8 mouse cellular contexts compared by ENCODE assay signal in the genomic region with DNA sequence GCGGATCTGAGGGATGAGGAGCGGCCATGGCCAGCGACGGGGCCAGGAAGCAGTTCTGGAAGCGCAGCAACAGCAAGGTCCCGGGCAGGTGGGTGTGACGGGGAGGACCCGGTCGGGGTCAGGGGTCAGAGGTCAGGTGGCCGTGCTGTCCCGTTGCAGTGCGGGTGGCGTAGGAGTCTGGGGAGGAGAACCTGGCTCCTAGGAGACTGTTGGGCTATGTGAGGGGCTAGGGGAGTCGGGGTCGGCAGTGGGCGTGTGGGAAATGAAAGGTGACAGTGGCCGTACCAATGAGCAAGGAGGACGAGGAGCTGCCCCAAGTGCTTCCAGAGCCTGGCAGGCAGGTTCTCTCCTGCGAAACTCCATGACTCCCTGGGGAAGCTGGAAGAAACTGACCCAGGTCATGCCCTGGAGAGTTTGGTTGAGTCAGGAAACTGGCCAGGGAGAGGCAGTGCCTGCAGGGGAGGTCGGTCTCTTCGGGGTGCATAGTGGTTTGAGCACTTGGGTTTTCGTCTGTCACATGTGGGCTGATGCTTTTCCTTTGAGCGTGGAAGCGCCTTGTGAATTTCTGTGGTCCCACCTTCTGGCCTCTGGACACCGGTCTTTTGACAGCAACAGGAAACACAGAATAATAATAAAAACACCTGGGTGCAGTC. TPM values are rescaled to one million over a fixed set of nuclear protein-coding genes. Genes with fewer than 3 reads are reported as not detected.
DNase-seq lines count a peak whose midpoint lies in the region; ATAC-seq and TF ChIP-seq lines count a peak whose summit lies in the region.

No protein-coding gene starts in this region.

- TF ChIP-seq CTCF in hindbrain, postnatal 0 days (IDR thresholded peaks at IDR 0.05; ENCODE audit: low read depth): no peak
- TF ChIP-seq CTCF in midbrain, postnatal 0 days (IDR thresholded peaks at IDR 0.05): no peak

- ATAC-seq in hindbrain, postnatal 0 days: no peak
- no peak for ATAC-seq in midbrain, postnatal 0 days (ENCODE audit: low FRiP score)

- no peaks in the 10 kb centered on the region for H3K36me3 ChIP-seq in hindbrain, postnatal 0 days (ENCODE audit: insufficient read depth, low read length)
- peaks cover 2% of the 10 kb centered on the region; the same call in 1 of the 2 replicates for H3K36me3 ChIP-seq in midbrain, postnatal 0 days (ENCODE audit: insufficient read depth, low read length)

- no peaks in the 10 kb centered on the region for H3K27me3 ChIP-seq in hindbrain, postnatal 0 days (ENCODE audit: insufficient read depth, low read length)
- no peaks in the 10 kb centered on the region for H3K27me3 ChIP-seq in midbrain, postnatal 0 days (ENCODE audit: insufficient read depth, low read length)

- peak overlapping the region; percentile 96 for H3K4me3 ChIP-seq in brown adipose tissue, adult 24 weeks (ENCODE audit: insufficient read depth, low read depth, low read length)
- H3K4me3 ChIP-seq in hindbrain, postnatal 0 days (ENCODE audit: low read length): peak overlapping the region; percentile 92
- peak overlapping the region; percentile 85 for H3K4me3 ChIP-seq in midbrain, postnatal 0 days (ENCODE audit: low read depth, low read length)

- H3K9ac ChIP-seq in hindbrain, postnatal 0 days (replicated peaks; ENCODE audit: low read length): peak overlapping the region; percentile 85
- H3K9ac ChIP-seq in midbrain, postnatal 0 days (replicated peaks; ENCODE audit: low read length, poor library complexity, severe bottlenecking): peak overlapping the region; percentile 86

- peak overlapping the region; percentile 99 for H3K4me2 ChIP-seq in hindbrain, postnatal 0 days (ENCODE audit: low read depth, low read length)
- peak overlapping the region; percentile 91 for H3K4me2 ChIP-seq in midbrain, postnatal 0 days (ENCODE audit: low read depth, low read length, poor library complexity, severe bottlenecking)

- peaks cover 27% of the 10 kb centered on the region for H3K4me1 ChIP-seq in brown adipose tissue, adult 24 weeks (ENCODE audit: control insufficient read depth, insufficient read depth, insufficient read length, low read length)
- H3K4me1 ChIP-seq in hindbrain, postnatal 0 days (ENCODE audit: insufficient read depth, low read length): peaks cover 15% of the 10 kb centered on the region
- peaks cover 12% of the 10 kb centered on the region; the same call in 1 of the 2 replicates for H3K4me1 ChIP-seq in midbrain, postnatal 0 days (ENCODE audit: insufficient read depth, low read length)

- H3K9me3 ChIP-seq in hindbrain, postnatal 0 days (ENCODE audit: low read length): no peaks in the 10 kb centered on the region
- no peaks in the 10 kb centered on the region for H3K9me3 ChIP-seq in midbrain, postnatal 0 days (ENCODE audit: low read length)

- WGBS in hindbrain, postnatal 0 days: 12% methylated on average over 25 of the region's 25 CpGs
- WGBS in midbrain, postnatal 0 days: 12% methylated on average over 25 of the region's 25 CpGs

- H3K27ac ChIP-seq in brown adipose tissue, adult 24 weeks (replicated peaks; ENCODE audit: low read depth, low read length): peak overlapping the region; percentile 86
- peak overlapping the region; percentile 94 for H3K27ac ChIP-seq in hindbrain, postnatal 0 days
- H3K27ac ChIP-seq in midbrain, postnatal 0 days (ENCODE audit: low read depth, low read length): peak overlapping the region; percentile 92

- peak; percentile 39 for DNase-seq in kidney, postnatal 10 days
- no peak for DNase-seq in kidney, postnatal 14 days
- DNase-seq in hindbrain, postnatal 0 days (ENCODE audit: low spot score): no peak
- no peak for DNase-seq in midbrain, postnatal 0 days (ENCODE audit: low spot score)
- no peak for DNase-seq in adrenal gland, postnatal 25 days
- DNase-seq in urinary bladder, postnatal 36 days (ENCODE audit: low spot score in 2 of 2): no peak
- DNase-seq in retina, postnatal 1 day: no peak

RNA-seq across cellular contexts. Expression of a gene that starts 0.4 kb away (rescaled TPM):
- polyA plus RNA-seq in brown adipose tissue, adult 24 weeks (2012; ENCODE audit: insufficient read depth, insufficient read length, missing spikeins): 12.5 and 15.2 TPM in 2 replicates
- 17.4 and 26.2 TPM in 2 replicates for total RNA-seq in hindbrain, postnatal 0 days (2014; rRNA removed)
- 12.8 and 13.6 TPM in 2 replicates for polyA plus RNA-seq in hindbrain, postnatal 0 days (2015; fragmentation: Nextera tagmentation; extraction: Ambion mirVana)
- 19.7 and 19.8 TPM in 2 replicates for total RNA-seq in midbrain, postnatal 0 days (2014; rRNA removed)
- 13.6 and 13.9 TPM in 2 replicates for polyA plus RNA-seq in midbrain, postnatal 0 days (2015; fragmentation: Nextera tagmentation; extraction: Ambion mirVana)
- total RNA-seq in adrenal gland, postnatal 25 days (2021): 24.7 and 33.8 TPM in 2 replicates

RNA-seq across cellular contexts. Expression of a gene that starts 28.7 kb away (rescaled TPM):
- polyA plus RNA-seq in brown adipose tissue, adult 24 weeks (2012; ENCODE audit: insufficient read depth, insufficient read length, missing spikeins): 4.5 and 5.0 TPM in 2 replicates
- total RNA-seq in hindbrain, postnatal 0 days (2014; rRNA removed): 46.3 and 52.1 TPM in 2 replicates
- polyA plus RNA-seq in hindbrain, postnatal 0 days (2015; fragmentation: Nextera tagmentation; extraction: Ambion mirVana): 23.4 and 23.6 TPM in 2 replicates
- 35.8 and 37.0 TPM in 2 replicates for total RNA-seq in midbrain, postnatal 0 days (2014; rRNA removed)
- polyA plus RNA-seq in midbrain, postnatal 0 days (2015; fragmentation: Nextera tagmentation; extraction: Ambion mirVana): 21.6 and 21.9 TPM in 2 replicates
- 26.4 and 29.6 TPM in 2 replicates for total RNA-seq in adrenal gland, postnatal 25 days (2021)
